Mouse (Mus musculus): ENCODE measurements around the gene Hes2.

DNA sequence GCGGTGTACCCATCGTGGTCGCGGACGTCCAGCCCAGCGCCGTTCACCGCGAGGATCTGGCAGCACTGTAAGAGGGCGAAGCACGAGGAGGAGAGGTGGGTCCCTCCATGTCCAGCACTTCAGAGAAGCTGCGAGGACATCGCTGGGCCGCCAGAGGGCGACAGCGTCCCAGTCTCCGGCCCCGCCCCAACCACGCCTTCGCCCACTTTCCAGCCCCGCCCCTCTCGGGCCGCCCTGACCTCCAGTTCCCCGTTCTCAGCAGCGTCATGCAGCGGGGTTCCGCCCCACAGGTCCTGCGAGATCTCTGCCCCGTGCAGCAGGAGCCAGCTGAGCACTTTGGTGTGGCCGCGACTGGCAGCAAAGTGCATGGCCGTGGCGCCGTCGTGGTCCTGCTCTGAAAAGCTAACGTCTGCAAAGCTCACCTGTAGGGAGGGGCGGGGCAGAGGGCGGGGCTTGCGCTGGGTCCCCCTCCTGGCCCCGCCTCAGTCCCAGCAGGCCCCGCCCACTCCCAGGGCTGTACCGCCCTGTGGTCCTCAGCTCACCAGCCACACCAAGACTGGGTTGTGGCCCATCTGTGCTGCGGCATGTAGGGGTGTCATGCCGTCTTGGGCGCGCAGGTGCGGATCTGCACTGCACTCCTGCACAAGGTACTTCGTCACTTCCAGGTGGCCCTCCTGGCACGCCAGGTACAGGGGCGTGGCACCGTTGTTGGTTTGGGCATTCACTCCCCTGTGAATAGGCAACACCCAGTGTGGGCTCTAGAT is 20.0 kb upstream of the Hes2 start:
- peak; percentile 87 for TF ChIP-seq CTCF (IDR thresholded peaks at IDR 0.05; ENCODE audit: borderline replicate concordance, insufficient read depth, low read depth, low read length)
- TF ChIP-seq POLR2A (IDR thresholded peaks at IDR 0.05; ENCODE audit: borderline replicate concordance, insufficient read depth, low read length), result no peak
